Mouse (Mus musculus) kidney, embryonic 14.5 days (tissue): ENCODE measurements around the gene Gm28308. TPM values are rescaled to one million over a fixed set of nuclear protein-coding genes. Genes with fewer than 3 reads are reported as not detected.

Source experiments
- ATAC-seq: fragments of 200-750 bp; cut with Nextera tagmentation; 2 replicates; pipeline ENCODE4 v1.8.0; 2017; ENCODE audit warnings: moderate number of reproducible peaks, mild to moderate bottlenecking, moderate TSS enrichment, moderate library complexity; ENCODE audit not compliant: low FRiP score, low TSS enrichment
- H3K27ac ChIP-seq: fragments of 300-500 bp; sonication (generic); 2 replicates; pipeline ENCODE4 v1.5.1; 2014; ENCODE audit warnings: low read depth, mild to moderate bottlenecking, low read length, moderate library complexity, mixed read lengths
- H3K27me3 ChIP-seq: fragments of 300-500 bp; sonication (generic); 2 replicates; pipeline ENCODE4 v1.6.1; 2014; ENCODE audit warnings: mild to moderate bottlenecking, low read length; ENCODE audit not compliant: control insufficient read depth, insufficient read depth
- H3K36me3 ChIP-seq: fragments of 300-500 bp; sonication (generic); 2 replicates; pipeline ENCODE4 v1.6.1; 2014; ENCODE audit warnings: low read length, mixed read lengths; ENCODE audit not compliant: control insufficient read depth, insufficient read depth
- H3K4me1 ChIP-seq: fragments of 300-500 bp; sonication (generic); 2 replicates; pipeline ENCODE4 v1.6.1; 2014; ENCODE audit warnings: low read length, mixed read lengths; ENCODE audit not compliant: control insufficient read depth, insufficient read depth
- H3K4me2 ChIP-seq: fragments of 300-500 bp; sonication (generic); replicated peaks from 2 replicates; pipeline ENCODE4 v1.6.1; 2014; ENCODE audit warnings: low read depth, mild to moderate bottlenecking, low read length
- H3K4me3 ChIP-seq: fragments of 300-500 bp; sonication (generic); 2 replicates; pipeline ENCODE4 v1.5.1; 2014; ENCODE audit warnings: mild to moderate bottlenecking, low read length
- H3K9ac ChIP-seq: fragments of 300-500 bp; sonication (generic); 2 replicates; pipeline ENCODE4 v1.6.1; 2014; ENCODE audit warnings: low read depth, mild to moderate bottlenecking, low read length, moderate library complexity
- H3K9me3 ChIP-seq: fragments of 300-500 bp; sonication (generic); 2 replicates; pipeline ENCODE4 v1.6.1; 2016; ENCODE audit warnings: low read length; ENCODE audit not compliant: control insufficient read depth
- WGBS: fragments of 180-500 bp; shearing (Covaris S2); extraction: QIAGEN DNeasy Blood & Tissue Kit; methylation state at CpG from one replicate; pipeline ENCODE4 v1.1.7; 2014; 5-methylcytosine and 5-hydroxymethylcytosine counted together
- polyA plus RNA-seq: library from polyadenylated mRNA; unstranded; fragments of >200 nt; fragmentation: Nextera tagmentation; extraction: Ambion mirVana; gene quantifications from 2 replicates; pipeline ENCODE4 v1.2.1, GENCODE M21; 2014

Gm28308 gene
- polyA plus RNA-seq, 1 experiment from 2014 or later: not detected

- peaks cover 50% of the 10 kb centered on the region for H3K4me1 ChIP-seq
- peak overlapping the region; percentile 97 for H3K4me2 ChIP-seq
- H3K4me3 ChIP-seq: peak overlapping the region; percentile 64
- H3K27me3 ChIP-seq: 0 out of 2 replicates have a peak, but pooled peaks cover 7% of the 10 kb centered on the region
- ATAC-seq: 0 out of 2 replicates have a peak, but pooled peaks have one; percentile 4
- peak overlapping the region; percentile 98 for H3K27ac ChIP-seq
- H3K9me3 ChIP-seq: no peaks in the 10 kb centered on the region
- H3K36me3 ChIP-seq: peaks cover 3% of the 10 kb centered on the region; the same call in 1 of the 2 replicates
- WGBS: 10% methylated on average over 14 of the region's 14 CpGs
- H3K9ac ChIP-seq: peak overlapping the region; percentile 87
Measured at GRCm38 (mm10) chr6:52218643-52219215, 5.6 kb upstream of the Gm28308 start.

GRCm38 (mm10) chr6:52217895-52218642, 4.9 kb upstream of the Gm28308 start:
- Histone ChIP-seq H3K4me2 (peak overlapping the region; percentile 97), H3K36me3 (peaks cover 2% of the 10 kb centered on the region; the same call in 1 of the 2 replicates), H3K9ac (peak overlapping the region; percentile 87), H3K27me3 (0 out of 2 replicates have a peak, but pooled peaks cover 7% of the 10 kb centered on the region), H3K4me3 (peak overlapping the region; percentile 64), H3K9me3 (no peaks in the 10 kb centered on the region), H3K4me1 (peaks cover 50% of the 10 kb centered on the region), H3K27ac (peak overlapping the region; percentile 98)
- WGBS: 8% methylated on average over 23 of the region's 23 CpGs
- ATAC-seq: no peak

- Histone ChIP-seq H3K4me1 (peaks cover 50% of the 10 kb centered on the region), H3K27me3 (0 out of 2 replicates have a peak, but pooled peaks cover 7% of the 10 kb centered on the region), H3K4me2 (peak overlapping the region; percentile 97), H3K9me3 (no peaks in the 10 kb centered on the region), H3K9ac (peak overlapping the region; percentile 95), H3K4me3 (peak overlapping the region; percentile 64), H3K36me3 (no peaks in the 10 kb centered on the region; the same call in 1 of the 2 replicates), H3K27ac (peak overlapping the region; percentile 98)
- ATAC-seq: peak; percentile 79
- under 1% methylated on average over 25 of the region's 25 CpGs for WGBS
Measured at GRCm38 (mm10) chr6:52217459-52217768, 4.3 kb upstream of the Gm28308 start.

GRCm38 (mm10) chr6:52216691-52217458, 3.7 kb upstream of the Gm28308 start:
- Histone ChIP-seq H3K9ac (peak overlapping the region; percentile 95), H3K4me3 (peak overlapping the region; percentile 64), H3K4me2 (peak overlapping the region; percentile 97), H3K27ac (peak overlapping the region; percentile 98), H3K4me1 (peaks cover 46% of the 10 kb centered on the region), H3K36me3 (no peaks in the 10 kb centered on the region; the same call in 1 of the 2 replicates), H3K9me3 (no peaks in the 10 kb centered on the region), H3K27me3 (0 out of 2 replicates have a peak, but pooled peaks cover 3% of the 10 kb centered on the region)
- no peak for ATAC-seq
- WGBS: under 1% methylated on average over 60 of the region's 60 CpGs

GRCm38 (mm10) chr6:52215771-52216535, 2.8 kb upstream of the Gm28308 start:
- Histone ChIP-seq H3K27ac (peak overlapping the region; percentile 98), H3K27me3 (peaks cover 3% of the 10 kb centered on the region; the same call in 1 of the 2 replicates), H3K9me3 (no peaks in the 10 kb centered on the region), H3K36me3 (no peaks in the 10 kb centered on the region; the same call in 1 of the 2 replicates), H3K9ac (peak overlapping the region; percentile 95), H3K4me2 (peak overlapping the region; percentile 97), H3K4me3 (peak overlapping the region; percentile 64), H3K4me1 (peaks cover 46% of the 10 kb centered on the region)
- under 1% methylated on average over 30 of the region's 30 CpGs for WGBS
- no peak for ATAC-seq

GRCm38 (mm10) chr6:52215070-52215469, 1.9 kb upstream of the Gm28308 start:
- Histone ChIP-seq H3K4me2 (peak overlapping the region; percentile 97), H3K4me1 (peaks cover 39% of the 10 kb centered on the region), H3K9me3 (no peaks in the 10 kb centered on the region), H3K4me3 (peak overlapping the region; percentile 64; the same call in 1 of the 2 replicates), H3K27me3 (peaks cover 2% of the 10 kb centered on the region; the same call in 1 of the 2 replicates), H3K36me3 (no peaks in the 10 kb centered on the region; the same call in 1 of the 2 replicates), H3K27ac (peak overlapping the region; percentile 27; the same call in 1 of the 2 replicates), H3K9ac (peak overlapping the region; percentile 95)
- WGBS: 24% methylated on average over 3 of the region's 3 CpGs
- ATAC-seq: no peak

- Histone ChIP-seq H3K27me3 (no peaks in the 10 kb centered on the region; the same call in 1 of the 2 replicates), H3K9me3 (no peaks in the 10 kb centered on the region), H3K4me2 (peak overlapping the region; percentile 97), H3K27ac (peak overlapping the region; percentile 27; the same call in 1 of the 2 replicates), H3K4me3 (peak overlapping the region; percentile 15; the same call in 1 of the 2 replicates), H3K4me1 (peaks cover 36% of the 10 kb centered on the region), H3K9ac (peak overlapping the region; percentile 91; the same call in 1 of the 2 replicates), H3K36me3 (no peaks in the 10 kb centered on the region; the same call in 1 of the 2 replicates)
- no peak for ATAC-seq
- 21% methylated on average over 5 of the region's 5 CpGs for WGBS
Measured at GRCm38 (mm10) chr6:52214271-52214670, 1.1 kb upstream of the Gm28308 start.

- Histone ChIP-seq H3K4me1 (peaks cover 28% of the 10 kb centered on the region), H3K4me3 (peak overlapping the region; percentile 89), H3K4me2 (peak overlapping the region; percentile 97), H3K9ac (peak overlapping the region; percentile 91), H3K27ac (peak overlapping the region; percentile 95), H3K36me3 (no peaks in the 10 kb centered on the region; the same call in 1 of the 2 replicates), H3K9me3 (no peaks in the 10 kb centered on the region), H3K27me3 (no peaks in the 10 kb centered on the region; the same call in 1 of the 2 replicates)
- under 1% methylated on average over 22 of the region's 22 CpGs for WGBS
- ATAC-seq: no peak
Measured at GRCm38 (mm10) chr6:52212556-52213118, 502 bp downstream of the Gm28308 start.
